Mouse (Mus musculus) hindbrain, embryonic 16.5 days (tissue): ENCODE results near the gene Fcrla. TPM values are rescaled to one million over a fixed set of nuclear protein-coding genes. Genes with fewer than 3 reads are reported as not detected.

ENCODE experiments used
- ATAC-seq: fragments of 200-750 bp; cut with Nextera tagmentation; 2 replicates; pipeline ENCODE4 v1.8.0; 2017; ENCODE audit warnings: moderate TSS enrichment, moderate library complexity
- H3K27ac ChIP-seq: fragments of 300-500 bp; sonication (generic); 2 replicates; pipeline ENCODE4 v1.5.1; 2014; ENCODE audit warnings: low read depth, mild to moderate bottlenecking, control low read depth, low read length, moderate library complexity
- H3K27me3 ChIP-seq: fragments of 300-500 bp; sonication (generic); replicated peaks from 2 replicates; pipeline ENCODE4 v1.6.1; 2014; ENCODE audit warnings: low read length; ENCODE audit not compliant: control insufficient read depth, insufficient read depth
- H3K36me3 ChIP-seq: fragments of 300-500 bp; sonication (generic); 2 replicates; pipeline ENCODE4 v1.6.1; 2014; ENCODE audit warnings: mild to moderate bottlenecking, low read length, moderate library complexity, mixed read lengths; ENCODE audit not compliant: control insufficient read depth, insufficient read depth
- H3K4me1 ChIP-seq: fragments of 300-500 bp; sonication (generic); 2 replicates; pipeline ENCODE4 v1.6.1; 2014; ENCODE audit warnings: low read depth, low read length; ENCODE audit not compliant: control insufficient read depth, insufficient read depth
- H3K4me2 ChIP-seq: fragments of 300-500 bp; sonication (generic); 2 replicates; pipeline ENCODE4 v1.6.1; 2014; ENCODE audit warnings: mild to moderate bottlenecking, low read length, control low read depth, moderate library complexity
- H3K4me3 ChIP-seq: fragments of 300-500 bp; sonication (generic); 2 replicates; pipeline ENCODE4 v1.5.1; 2014; ENCODE audit warnings: mild to moderate bottlenecking, low read length, control low read depth, moderate library complexity
- H3K9ac ChIP-seq: fragments of 300-500 bp; sonication (generic); 2 replicates; pipeline ENCODE4 v1.6.1; 2014; ENCODE audit warnings: low read depth, mild to moderate bottlenecking, control low read depth, low read length, moderate library complexity
- H3K9me3 ChIP-seq: fragments of 300-500 bp; sonication (generic); 2 replicates; pipeline ENCODE4 v1.6.1; 2014; ENCODE audit warnings: mild to moderate bottlenecking, low read length, moderate library complexity; ENCODE audit not compliant: control insufficient read depth
- WGBS: fragments of 180-500 bp; shearing (Covaris S2); extraction: QIAGEN DNeasy Blood & Tissue Kit; methylation state at CpG from one replicate; pipeline ENCODE4 v1.1.7; 2014; 5-methylcytosine and 5-hydroxymethylcytosine counted together
- polyA plus RNA-seq: library from polyadenylated mRNA; unstranded; fragments of >200 nt; fragmentation: Nextera tagmentation; extraction: Ambion mirVana; gene quantifications from 2 replicates; pipeline ENCODE4 v1.2.1, GENCODE M21; 2015

The Fcrla gene
- polyA plus RNA-seq, 1 experiment from 2014 or later: not detected

DNA sequence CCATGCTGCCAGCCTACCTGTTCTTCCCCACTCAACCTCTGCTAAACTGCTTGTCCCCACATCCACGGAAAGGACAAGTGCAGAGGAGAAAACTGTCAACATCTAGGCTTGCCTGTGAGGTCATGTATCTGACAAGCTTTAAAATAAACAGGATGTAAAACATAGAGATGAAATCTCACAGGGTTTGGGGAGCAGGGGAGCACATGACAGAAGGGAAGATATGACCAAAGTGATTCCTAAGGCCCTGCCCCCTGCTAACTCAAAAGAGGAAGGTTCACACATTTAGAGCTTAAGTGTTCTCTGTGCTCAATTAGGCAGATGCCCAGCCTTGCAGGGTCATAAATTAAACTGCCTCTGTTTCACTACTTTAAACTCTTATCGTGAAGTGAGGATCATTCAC lies 7.0 kb upstream of the Fcrla start:
- Histone ChIP-seq H3K27me3 (no peaks in the 10 kb centered on the region), H3K36me3 (no peaks in the 10 kb centered on the region), H3K4me3 (no peak overlapping the region), H3K4me1 (no peaks in the 10 kb centered on the region), H3K4me2 (no peak overlapping the region), H3K9ac (no peak overlapping the region), H3K9me3 (no peaks in the 10 kb centered on the region), H3K27ac (no peak overlapping the region)
- WGBS: 90% methylated on average over 2 of the region's 2 CpGs
- ATAC-seq: no peak

DNA sequence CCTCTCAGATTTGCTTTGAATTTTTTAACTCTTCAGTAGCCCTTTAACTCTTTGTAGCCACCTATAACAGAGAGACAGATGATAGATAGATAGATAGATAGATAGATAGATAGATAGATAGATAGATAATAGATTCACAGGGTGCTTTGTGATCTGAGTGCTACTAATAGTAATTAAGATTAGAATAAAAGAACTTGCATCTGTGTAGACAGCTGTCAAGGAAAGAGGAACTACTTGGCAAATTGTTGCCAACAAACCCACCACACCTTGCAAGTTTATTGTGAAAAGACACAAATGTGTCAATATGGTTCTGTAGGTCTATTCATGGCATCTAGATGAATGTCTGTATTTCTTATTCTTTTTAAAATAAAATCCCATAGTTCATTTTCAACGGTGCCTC lies 6.6 kb upstream of the Fcrla start:
- H3K9ac ChIP-seq: no peak overlapping the region
- no peaks in the 10 kb centered on the region for H3K27me3 ChIP-seq
- H3K4me1 ChIP-seq: no peaks in the 10 kb centered on the region
- 89% methylated on average over 1 of the region's 1 CpGs for WGBS
- no peaks in the 10 kb centered on the region for H3K9me3 ChIP-seq
- no peak overlapping the region for H3K4me3 ChIP-seq
- H3K36me3 ChIP-seq: no peaks in the 10 kb centered on the region
- H3K4me2 ChIP-seq: no peak overlapping the region
- H3K27ac ChIP-seq: no peak overlapping the region
- ATAC-seq: no peak

DNA sequence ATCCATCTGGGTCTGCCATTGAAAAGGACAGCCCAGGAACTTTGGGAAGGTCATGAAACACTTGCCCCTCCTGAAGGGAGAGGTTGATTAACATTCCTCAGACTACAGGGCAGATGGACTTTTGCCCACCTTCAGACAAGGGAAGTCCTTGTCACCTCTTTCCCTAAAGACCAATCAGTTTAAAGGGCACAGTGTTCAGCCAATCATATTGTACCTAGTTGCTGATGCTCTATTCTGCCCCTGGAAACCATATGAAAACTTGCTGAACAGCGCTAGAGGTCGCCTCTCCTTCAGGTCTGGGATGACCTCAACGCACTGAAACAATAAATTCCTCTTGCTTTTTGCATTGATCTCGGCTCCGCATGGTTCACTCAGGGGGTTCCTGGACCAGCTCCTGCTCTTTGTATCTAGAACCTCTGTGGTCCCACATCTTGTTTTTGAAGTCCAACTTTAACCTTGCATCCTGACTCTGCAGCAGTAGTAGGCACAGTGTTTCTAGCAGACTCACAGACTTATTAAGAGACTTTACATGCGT lies 6.1 kb upstream of the Fcrla start:
- Histone ChIP-seq H3K36me3 (no peaks in the 10 kb centered on the region), H3K9ac (no peak overlapping the region), H3K27ac (no peak overlapping the region), H3K9me3 (no peaks in the 10 kb centered on the region), H3K4me2 (no peak overlapping the region), H3K4me3 (no peak overlapping the region), H3K27me3 (no peaks in the 10 kb centered on the region), H3K4me1 (no peaks in the 10 kb centered on the region)
- ATAC-seq: no peak
- 74% methylated on average over 6 of the region's 6 CpGs for WGBS

DNA sequence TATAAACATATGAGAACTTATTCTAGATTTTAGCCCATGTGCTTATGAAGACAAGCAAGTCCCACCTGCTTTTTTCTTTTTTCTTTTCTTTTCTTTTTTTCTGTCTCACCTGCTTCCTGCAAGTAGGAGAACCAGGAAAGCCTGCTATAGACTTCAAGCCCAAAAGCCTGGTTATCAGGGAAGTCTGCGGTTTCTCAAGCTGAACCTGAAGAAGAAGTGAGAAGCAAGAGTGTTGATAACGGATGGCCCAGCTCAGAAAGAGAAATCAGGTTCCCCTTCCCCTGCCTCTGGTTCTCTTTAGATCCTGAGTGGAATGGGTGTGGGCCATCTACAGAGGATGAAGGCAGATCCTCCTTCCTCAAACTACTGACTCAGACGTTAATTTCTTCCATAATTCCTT lies 4.7 kb upstream of the Fcrla start:
- Histone ChIP-seq H3K9me3 (no peaks in the 10 kb centered on the region), H3K4me3 (no peak overlapping the region), H3K4me2 (no peak overlapping the region), H3K27ac (no peak overlapping the region), H3K4me1 (no peaks in the 10 kb centered on the region), H3K27me3 (no peaks in the 10 kb centered on the region), H3K36me3 (no peaks in the 10 kb centered on the region), H3K9ac (no peak overlapping the region)
- ATAC-seq: no peak
- WGBS: 85% methylated on average over 3 of the region's 3 CpGs

DNA sequence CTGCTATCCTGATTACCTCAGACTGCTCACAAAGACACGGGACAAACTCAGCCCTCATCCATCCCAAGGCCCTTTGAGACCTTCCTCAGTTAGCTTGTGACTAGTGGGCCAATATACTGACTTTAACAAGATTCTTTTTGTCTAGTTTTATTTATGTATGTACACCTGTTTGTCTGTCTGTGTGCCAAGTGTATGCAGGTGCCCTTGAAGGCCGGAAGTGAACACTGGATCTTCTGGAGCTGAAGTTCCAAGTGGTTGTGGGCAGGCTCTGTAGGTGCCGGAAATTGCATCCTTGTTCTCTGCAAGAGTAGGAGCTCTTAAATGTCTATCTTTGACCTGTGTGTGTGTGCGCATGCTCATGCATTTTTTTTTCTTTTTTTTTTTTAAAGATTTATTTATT lies 1.9 kb upstream of the Fcrla start:
- Histone ChIP-seq H3K9ac (no peak overlapping the region), H3K27ac (no peak overlapping the region), H3K4me3 (no peak overlapping the region), H3K4me1 (no peaks in the 10 kb centered on the region), H3K9me3 (no peaks in the 10 kb centered on the region), H3K27me3 (no peaks in the 10 kb centered on the region), H3K4me2 (no peak overlapping the region), H3K36me3 (no peaks in the 10 kb centered on the region)
- no peak for ATAC-seq
- WGBS: 83% methylated on average over 4 of the region's 4 CpGs

DNA sequence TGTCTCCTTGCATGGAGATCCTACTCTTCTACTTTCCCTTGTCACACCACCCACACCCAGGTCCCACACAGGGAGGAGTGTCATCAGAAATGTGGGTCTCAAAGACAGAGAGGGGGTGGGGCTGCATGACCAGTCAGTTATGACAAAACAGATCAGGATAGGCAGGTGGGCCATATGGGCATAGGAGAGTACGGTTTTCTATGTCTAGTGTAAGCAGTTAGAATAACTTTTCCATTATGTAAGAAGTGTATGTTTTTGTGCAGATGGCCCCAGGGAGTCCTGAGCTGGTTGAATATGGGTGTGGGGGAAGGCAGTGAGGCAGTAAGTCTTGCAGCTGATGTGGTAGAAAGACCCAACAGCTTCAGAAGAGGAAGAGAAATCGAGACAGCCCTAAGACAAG lies 1.1 kb upstream of the Fcrla start:
- 78% methylated on average over 2 of the region's 2 CpGs for WGBS
- Histone ChIP-seq H3K27ac (no peak overlapping the region), H3K9ac (no peak overlapping the region), H3K4me3 (no peak overlapping the region), H3K27me3 (no peaks in the 10 kb centered on the region), H3K4me1 (no peaks in the 10 kb centered on the region), H3K9me3 (no peaks in the 10 kb centered on the region), H3K4me2 (no peak overlapping the region), H3K36me3 (no peaks in the 10 kb centered on the region)
- ATAC-seq: no peak

DNA sequence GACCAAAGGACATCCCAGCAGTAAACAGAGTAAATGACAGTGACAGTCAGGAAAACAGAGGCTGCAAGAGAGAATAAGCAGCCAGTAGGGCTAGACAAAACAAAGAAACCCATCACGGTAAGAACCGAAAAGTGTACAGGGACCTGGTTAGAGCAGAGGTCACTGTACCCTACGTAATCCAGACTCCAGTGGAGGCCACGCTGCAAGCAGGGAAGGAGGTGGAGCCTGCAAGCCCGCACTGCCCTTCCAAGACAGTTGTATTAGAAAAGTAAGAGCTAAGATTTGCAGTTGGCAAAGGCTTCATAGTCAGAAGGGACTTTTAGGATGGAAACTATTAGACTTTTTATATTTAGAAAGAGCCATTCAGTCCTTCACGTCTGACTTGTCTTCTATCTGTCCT lies 442 bp downstream of the Fcrla start:
- WGBS: 72% methylated on average over 6 of the region's 6 CpGs
- Histone ChIP-seq H3K4me1 (no peaks in the 10 kb centered on the region), H3K4me2 (no peak overlapping the region), H3K27ac (no peak overlapping the region), H3K4me3 (no peak overlapping the region), H3K36me3 (no peaks in the 10 kb centered on the region), H3K9ac (no peak overlapping the region), H3K27me3 (no peaks in the 10 kb centered on the region), H3K9me3 (no peaks in the 10 kb centered on the region)
- no peak for ATAC-seq

DNA sequence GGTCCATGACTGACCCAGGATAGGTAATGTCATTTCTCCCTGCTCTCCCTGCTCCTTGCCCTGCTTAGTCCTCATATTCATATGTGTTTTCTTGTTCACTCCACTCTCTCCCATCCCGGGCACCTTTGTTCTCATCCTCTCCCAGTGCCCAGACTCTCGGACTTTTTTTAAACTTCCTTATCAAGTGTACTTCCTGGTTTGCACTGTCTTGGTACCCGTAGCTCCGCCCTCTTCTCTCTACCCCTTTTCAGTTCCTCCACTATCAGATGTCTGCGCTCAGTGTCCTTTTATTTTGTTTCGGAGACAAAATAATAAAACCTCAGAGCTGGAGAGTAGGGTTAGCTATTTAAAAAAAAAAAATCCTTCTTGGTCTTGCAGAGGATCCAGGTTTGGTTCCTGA lies 2.9 kb downstream of the Fcrla start:
- Histone ChIP-seq H3K27ac (no peak overlapping the region), H3K9ac (no peak overlapping the region), H3K4me2 (no peak overlapping the region), H3K4me3 (no peak overlapping the region), H3K36me3 (no peaks in the 10 kb centered on the region), H3K27me3 (no peaks in the 10 kb centered on the region), H3K4me1 (no peaks in the 10 kb centered on the region), H3K9me3 (no peaks in the 10 kb centered on the region)
- WGBS: 90% methylated on average over 6 of the region's 6 CpGs
- no peak for ATAC-seq

DNA sequence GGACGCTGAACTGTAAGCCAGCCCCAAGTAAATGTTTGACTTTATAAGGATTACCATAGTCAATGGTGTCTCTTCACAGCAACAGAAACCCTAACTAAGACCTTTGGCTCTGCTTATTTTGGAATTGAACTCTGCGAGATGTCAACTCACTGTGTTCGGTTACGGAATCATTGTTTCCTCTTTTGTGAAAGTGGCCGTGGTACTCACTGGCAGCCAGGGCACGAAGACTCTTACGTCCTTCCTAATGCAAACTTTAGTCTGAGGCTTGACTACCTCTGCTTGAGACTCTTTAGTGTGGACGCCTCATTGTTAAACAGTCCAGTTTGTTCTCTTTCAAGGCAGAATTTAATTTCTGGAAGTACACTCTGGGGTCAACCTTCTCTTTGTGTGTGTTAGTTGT lies 8.1 kb downstream of the Fcrla start:
- H3K9me3 ChIP-seq: no peaks in the 10 kb centered on the region
- H3K4me3 ChIP-seq: no peak overlapping the region
- H3K36me3 ChIP-seq: no peaks in the 10 kb centered on the region
- H3K27ac ChIP-seq: no peak overlapping the region
- no peaks in the 10 kb centered on the region for H3K27me3 ChIP-seq
- no peaks in the 10 kb centered on the region for H3K4me1 ChIP-seq
- ATAC-seq: no peak
- 91% methylated on average over 8 of the region's 8 CpGs for WGBS
- no peak overlapping the region for H3K4me2 ChIP-seq
- H3K9ac ChIP-seq: no peak overlapping the region

DNA sequence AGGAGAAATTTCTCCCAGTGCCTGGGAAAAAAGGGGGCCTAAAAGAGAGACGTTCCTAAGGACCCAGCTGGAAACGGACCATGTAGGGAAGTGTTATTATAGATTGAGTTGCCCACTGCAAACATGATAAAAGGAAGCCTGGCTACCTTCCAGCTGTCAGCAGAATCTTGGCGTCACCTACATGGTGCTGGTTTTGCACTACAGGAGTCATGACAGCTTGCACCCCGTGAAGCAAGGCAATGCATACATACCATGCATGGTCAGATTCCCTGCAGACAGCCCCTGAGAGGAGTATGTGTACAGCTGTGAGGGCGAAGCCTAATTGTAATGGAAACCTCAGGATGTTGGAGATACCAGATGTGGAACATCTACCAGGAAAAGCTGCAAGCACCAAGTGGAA lies 11.7 kb downstream of the Fcrla start:
- no peak overlapping the region for H3K27ac ChIP-seq
- WGBS: 68% methylated on average over 5 of the region's 5 CpGs

More for the DNA sequence above, 11.7 kb downstream of the Fcrla start:
- Histone ChIP-seq H3K4me1 (no peaks in the 10 kb centered on the region), H3K9me3 (no peaks in the 10 kb centered on the region), H3K4me2 (no peak overlapping the region), H3K9ac (no peak overlapping the region), H3K27me3 (no peaks in the 10 kb centered on the region), H3K4me3 (no peak overlapping the region), H3K36me3 (no peaks in the 10 kb centered on the region)
- no peak for ATAC-seq
